Mouse (Mus musculus): ENCODE measurements around the gene Cep290. TPM values are rescaled to one million over a fixed set of nuclear protein-coding genes. Genes with fewer than 3 reads are reported as not detected.
"Not testable (repeated sequence)": the region's sequence is repeated elsewhere in the genome, so short reads cannot be mapped to it uniquely, and the experiment has no call there.

Gene Cep290
- 3.3 and 3.9 TPM in 2 replicates for polyA plus RNA-seq (2015; fragmentation: Nextera tagmentation; extraction: Ambion mirVana)

DNA sequence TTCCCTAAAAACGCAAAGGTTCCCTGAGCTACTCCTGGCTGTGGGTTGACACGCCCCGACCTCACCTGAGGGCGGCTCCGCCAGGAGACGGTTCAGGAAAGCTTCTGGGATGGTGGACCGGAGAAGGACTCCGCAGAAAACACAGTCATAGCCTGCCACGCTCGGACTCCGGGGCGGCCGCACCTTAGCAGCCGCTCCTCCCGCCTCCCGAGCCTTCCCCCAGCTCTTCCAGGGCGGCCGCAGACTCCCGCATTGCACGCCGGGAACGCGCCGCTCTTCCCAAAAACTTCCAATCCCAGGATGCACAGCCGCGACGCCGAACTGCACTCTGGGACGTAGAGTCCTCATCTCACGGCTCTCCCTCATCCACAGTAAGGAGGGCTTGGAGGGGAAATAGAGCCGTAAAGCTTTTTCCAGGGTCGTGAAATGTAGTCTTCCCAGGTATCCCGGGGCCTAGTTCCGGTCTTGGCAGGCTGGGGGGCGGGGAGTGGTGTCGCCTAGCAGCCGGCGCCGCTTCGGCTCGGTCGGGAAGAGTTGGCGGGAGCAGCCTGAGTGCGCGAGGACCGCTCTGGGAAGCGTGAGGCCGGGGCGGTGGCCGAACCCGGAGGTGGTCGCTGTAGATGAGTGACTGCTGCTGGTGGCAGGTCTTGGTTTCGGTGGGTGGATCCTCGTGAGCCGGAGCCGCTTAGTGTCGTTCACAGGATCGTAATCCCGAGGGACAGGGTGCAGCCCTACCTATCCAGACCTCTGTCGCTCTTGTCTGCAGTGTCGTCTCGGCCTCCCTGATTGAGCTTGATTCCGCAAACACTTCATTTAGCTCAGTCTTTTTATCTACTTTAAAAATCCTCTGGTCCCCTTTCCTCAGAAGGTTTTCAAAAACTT is at the start of gene Cep290, which contains the start of gene Tmtc3:
TSS of gene Cep290 (plus strand) at position 462 of the 882 bp plus-strand sequence.
TSS of gene Tmtc3 (minus strand) at position 254 of the 882 bp plus-strand sequence.
- DNase-seq (ENCODE audit: low spot score) = peak; percentile 82

DNA sequence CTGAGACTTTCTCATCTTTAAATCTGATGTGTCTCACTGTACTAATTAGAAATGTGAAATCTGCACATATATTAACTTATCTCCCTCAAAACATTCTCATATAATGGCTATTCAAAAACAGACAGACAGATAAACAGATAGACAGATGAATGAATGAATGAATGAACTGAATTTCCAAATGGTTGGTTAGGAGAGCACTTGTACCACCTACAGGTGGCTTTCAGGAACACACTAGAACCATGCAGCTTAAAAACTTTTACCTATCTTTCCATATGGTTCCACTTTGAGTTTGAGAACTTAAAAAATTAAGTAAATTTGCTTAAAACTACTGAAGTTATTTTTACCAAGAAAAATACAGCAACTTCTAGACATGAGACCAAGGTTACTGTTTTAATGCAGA is 38.0 kb upstream of the Cep290 start:
- no peak for DNase-seq (ENCODE audit: low spot score)

DNA sequence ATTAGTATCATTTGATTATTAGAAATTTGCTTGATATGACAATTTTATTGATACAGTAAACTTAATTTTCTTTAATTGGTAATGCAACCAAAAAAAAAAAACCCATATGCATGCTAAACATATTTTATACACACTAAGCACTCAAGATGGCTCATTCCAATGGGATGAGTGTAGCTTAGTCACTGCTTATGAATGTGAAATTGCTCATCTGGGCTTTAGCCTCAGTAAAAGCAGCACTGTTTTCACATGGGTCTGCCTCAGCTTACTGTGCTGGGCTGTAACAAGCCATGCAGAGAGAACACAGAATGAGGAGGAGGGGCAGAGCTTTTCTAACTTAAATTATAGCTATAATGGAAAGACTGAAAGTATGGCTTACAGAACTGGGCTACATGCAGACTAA is 26.8 kb upstream of the Cep290 start:
- no peak for DNase-seq (ENCODE audit: low spot score)

GRCm38 (mm10) chr10:100475040-100475439 is 12.3 kb upstream of the Cep290 start:
- no peak for DNase-seq (ENCODE audit: low spot score)

DNA sequence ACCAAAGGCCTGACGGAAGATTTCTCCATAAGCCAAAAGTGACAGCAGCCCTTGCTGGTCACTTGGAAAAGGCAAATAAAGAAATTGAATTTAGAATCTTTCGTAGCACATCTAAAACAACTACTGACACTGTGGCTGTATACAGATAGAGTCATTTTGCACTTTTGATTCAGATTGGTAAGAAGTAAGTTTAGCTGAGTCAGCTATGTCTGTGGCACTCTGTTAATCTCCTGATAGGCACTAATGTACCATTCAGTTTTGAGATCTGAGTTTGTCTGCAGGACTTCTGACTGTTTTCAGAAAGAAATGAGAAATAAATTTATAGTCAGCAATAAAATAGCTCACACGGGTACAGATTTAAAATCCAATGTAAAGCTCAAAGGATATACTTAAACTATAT is 7.8 kb upstream of the Cep290 start:
- no peak for DNase-seq (ENCODE audit: low spot score)

DNA sequence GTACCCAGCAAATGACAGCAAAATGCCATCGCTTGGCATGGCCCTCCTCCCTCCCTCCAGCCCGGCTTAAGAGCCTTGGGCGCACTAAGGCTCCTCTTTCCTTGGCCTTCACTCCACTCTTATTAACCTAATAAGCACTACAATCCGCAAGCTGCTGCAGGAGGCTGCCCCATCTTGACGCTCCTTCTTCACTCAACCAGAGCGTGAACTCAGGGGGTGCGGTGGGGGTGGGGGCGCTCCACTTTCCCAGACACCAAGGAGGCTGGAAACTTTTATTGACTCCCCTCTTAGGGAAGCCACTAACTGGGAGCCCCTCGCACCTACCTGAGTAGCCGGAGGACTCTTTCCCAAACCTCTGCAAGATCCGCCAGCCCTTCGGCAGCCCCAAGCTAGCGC is 659 bp upstream of the Cep290 start:
- DNase-seq (ENCODE audit: low spot score) = no peak

- DNase-seq (ENCODE audit: low spot score) = no peak
Measured at GRCm38 (mm10) chr10:100491916-100492315, 4.6 kb downstream of the Cep290 start.

GRCm38 (mm10) chr10:100498309-100498708 is 11.0 kb downstream of the Cep290 start:
- no peak for DNase-seq (ENCODE audit: low spot score)

DNA sequence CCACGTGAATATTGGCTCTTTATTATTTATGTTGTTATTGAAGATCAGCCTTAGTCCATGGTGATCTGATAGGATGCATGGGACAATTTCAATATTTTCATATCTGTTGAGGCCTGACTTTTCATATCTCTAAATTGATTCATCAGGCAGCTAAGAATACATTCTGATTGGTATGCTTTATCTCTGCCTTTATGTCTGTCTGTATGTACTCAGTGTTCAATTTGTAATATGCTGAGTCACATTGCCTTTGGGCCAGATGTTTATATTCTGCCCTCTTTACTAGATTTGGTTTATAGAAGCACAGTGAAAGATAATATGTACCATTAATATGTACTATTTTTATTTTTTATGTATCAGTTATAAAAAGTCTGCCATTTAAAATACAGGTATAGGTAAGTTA is 20.8 kb downstream of the Cep290 start:
- no peak for DNase-seq (ENCODE audit: low spot score)

DNA sequence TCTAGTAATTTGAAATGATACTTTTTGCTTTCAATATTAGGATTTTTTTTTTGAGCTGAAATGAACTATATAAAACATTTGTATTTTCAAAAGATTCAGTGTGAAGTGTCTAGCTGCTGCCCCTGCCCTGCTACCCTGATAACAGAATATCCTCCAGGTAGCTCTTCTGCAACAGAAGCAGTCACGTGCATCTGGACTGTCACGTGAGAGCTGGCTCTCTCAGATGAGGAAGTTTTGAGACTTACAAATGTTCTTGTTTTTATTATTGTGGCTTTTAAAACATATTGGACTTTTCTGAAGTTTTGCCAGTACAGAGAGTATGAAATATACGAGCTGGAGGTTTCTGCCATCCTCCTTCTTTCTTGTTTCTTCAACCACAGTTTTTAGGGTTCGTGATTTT is 34.3 kb downstream of the Cep290 start:
- no peak for DNase-seq (ENCODE audit: low spot score)

DNA sequence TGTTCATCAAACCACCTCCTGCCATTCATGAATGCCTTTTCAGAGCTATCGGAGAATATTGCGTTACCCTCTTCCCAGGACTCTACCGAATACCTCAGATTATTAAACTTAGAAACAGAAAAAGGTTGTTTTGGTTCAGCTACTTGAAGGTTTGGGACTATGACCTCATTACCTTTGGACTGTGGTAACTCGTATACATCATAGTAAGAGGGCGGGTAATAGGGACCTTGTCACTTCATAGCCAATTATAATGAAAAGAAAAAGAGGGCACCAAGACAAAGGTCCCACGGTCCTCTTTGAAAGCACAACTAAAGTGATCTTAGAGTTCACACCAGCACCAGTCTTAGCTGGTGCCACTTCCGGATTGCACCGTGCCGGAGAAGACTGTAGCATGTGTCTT is 35.0 kb downstream of the Cep290 start:
- DNase-seq (ENCODE audit: low spot score) = no peak

- no peak for DNase-seq (ENCODE audit: low spot score)
Measured at GRCm38 (mm10) chr10:100524499-100525390, 37.4 kb downstream of the Cep290 start.

DNA sequence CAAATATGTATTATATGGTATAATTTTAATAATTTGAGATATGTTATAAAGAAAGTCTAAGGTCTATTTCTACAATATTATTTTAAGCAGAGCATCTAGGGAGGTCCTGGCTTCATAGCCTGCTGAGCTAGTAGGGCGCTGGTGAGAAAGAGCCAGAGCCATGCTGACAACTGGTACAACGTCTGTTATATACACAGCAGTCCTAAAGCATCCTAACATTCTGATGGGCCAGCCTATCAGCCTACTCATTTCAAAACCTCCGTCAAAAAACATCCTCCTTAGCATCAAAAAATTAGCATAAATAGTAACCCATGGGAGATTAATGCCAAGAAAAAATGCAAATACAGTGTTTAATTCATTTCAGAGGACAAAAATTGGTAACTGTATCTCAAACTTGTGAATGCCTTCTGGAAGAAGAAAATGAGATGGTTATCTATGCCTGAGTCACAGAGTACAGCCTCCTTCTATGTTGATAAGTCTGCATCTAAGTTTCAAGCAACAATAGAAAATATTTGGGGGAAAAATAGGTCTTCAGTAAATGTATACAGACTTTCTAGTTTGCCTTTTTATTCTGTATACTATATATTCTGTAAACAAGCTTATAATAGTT is 69.3 kb downstream of the Cep290 start:
- DNase-seq (ENCODE audit: low spot score) = no peak

DNA sequence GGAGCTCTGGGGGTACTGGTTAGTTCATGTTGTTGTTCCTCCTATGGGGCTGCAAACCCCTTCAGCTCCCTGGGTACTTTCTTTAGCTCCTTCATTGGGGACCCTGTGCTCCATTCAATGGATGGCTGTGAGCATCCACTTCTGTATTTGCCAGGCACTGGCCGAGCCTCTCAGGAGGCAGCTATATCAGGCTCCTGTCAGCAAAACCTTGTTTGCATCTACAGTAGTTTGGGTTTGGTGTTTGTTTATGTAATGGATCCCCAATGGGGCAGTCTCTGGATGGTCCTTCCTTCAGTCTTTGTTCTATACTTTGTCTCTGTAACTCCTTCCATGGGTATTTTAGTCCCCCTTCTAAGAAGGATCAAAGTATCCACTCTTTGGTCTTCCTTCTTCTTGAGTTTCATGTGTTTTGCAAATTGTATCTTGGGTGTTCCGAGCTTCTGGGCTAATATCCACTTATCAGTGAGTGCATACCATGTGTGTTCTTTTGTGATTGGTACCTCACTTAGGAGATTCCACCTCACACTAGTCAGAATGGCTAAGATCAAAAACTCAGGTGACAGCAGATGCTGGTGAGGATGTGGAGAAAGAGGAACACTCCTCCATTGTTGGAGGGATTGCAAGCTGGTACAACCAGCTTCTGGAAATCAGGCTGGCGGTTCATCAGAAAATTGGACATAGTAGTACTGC is 73.0 kb downstream of the Cep290 start:
- not testable (repeated sequence) for DNase-seq (ENCODE audit: low spot score)

- DNase-seq (ENCODE audit: low spot score) = no peak
Measured at GRCm38 (mm10) chr10:100564112-100564511, 76.8 kb downstream of the Cep290 start.

- no peak for DNase-seq (ENCODE audit: low spot score)
Measured at GRCm38 (mm10) chr10:100571707-100572106, 84.3 kb downstream of the Cep290 start.

- DNase-seq (ENCODE audit: low spot score) = no peak
Measured at GRCm38 (mm10) chr10:100574505-100575149, 87.3 kb downstream of the Cep290 start.

DNA sequence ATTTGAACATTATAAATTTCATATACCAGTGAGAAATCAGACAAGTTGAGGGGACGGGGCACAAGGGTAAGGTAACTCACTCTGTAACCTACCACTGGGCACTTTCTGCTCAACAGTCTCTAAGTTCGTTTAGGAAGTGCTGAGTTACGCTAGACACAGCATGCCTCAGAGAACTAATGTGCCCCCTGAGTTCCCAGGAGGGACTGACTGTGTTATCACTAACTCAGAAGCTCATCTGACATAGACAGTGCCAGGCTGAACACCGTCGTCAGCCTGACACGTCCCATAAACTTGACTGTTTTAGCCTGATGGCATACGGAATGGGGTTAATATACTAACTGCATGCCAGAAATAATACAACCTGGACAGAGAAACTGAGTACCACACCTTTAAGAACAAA is 87.9 kb downstream of the Cep290 start:
- DNase-seq (ENCODE audit: low spot score) = no peak

DNA sequence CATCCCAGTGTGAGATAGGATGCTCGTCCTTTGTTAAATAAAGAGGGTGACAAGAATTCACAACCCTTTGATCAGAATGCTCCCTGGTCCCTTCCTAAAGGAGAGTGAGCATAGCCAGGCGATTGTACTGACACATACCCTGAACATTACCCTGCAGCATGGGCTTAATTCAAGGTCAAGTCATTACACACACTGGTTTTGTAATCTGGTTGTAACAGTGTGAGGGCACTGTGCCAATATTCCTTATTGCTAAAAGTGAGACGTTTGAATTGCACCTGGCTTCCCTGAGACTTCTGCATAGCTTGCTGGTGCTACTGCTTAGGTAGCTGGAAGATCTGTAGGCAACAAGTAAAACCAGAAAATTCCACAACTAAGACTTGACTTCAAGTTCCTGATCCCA is 96.8 kb downstream of the Cep290 start:
- no peak for DNase-seq (ENCODE audit: low spot score)

DNA sequence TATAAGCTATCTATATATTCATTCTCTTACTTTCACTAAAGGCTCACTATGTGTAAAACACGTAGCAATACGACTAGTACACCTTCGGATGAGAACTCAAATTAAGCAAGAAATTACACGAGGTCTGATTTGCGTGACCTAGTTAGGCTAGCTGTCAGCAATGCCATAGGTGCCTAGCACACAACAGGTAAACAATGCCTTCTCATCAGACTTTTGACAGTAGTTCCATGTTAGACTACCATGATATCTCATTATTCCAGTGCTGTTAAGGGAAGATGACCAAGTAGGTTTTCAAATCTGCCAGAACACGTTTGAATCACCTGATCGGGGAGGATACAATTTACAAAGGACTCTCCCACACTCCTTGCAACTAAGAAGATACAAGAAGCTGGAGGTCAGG is 101.2 kb downstream of the Cep290 start:
- no peak for DNase-seq (ENCODE audit: low spot score)
